Mouse (Mus musculus) ovary, postnatal 10 days (tissue): ENCODE measurements around the gene Cel.

Source experiments
- DNase-seq: peaks from one replicate; pipeline ENCODE4 v3.0.0; 2022; ENCODE audit warnings: low spot score

Gene Cel

DNA sequence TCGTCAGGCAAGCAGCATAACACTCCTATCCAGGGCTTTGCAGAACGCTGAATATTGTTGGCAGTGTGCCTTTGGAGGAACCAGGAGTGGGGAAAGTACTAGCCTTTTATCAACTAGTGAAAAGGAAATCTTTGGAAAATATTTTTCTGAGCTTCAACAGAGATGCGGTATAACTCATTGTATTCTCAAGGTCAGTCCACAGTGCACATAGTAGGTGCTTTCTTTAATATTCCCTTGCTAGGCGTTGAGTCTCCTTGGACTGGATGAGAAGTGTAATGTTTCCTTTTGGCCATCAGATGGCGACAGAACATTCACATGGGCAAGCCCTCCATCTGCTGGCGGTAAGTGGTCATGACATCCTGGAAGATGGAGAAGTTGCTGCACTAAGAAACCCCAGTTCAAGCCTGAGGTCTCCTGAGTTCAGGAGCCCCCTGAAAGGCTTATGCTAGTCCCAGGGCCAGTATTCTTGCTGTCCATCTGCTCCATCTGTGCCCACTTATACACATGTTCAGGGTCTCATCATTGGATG is 21.9 kb upstream of the Cel start:
- peak; percentile 38 for DNase-seq

DNA sequence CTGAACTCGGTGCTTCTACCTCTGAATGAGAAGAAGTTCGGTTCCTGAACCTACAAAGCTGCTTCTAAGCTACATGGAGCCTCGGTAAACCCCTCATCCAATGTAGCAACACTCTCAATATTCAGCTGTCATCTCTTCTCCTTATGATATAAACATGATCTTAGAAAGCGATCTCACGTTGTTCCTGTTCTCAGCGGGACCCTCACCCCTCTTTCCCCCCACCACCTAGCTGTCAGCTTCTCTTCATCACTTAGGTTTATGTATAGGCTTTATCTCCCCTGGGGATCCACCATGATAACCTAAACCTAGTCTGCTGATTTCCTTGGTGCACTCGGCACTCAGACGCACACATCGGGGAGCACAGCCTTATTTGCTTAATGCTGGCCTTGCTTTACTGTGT is 20.4 kb upstream of the Cel start, which contains the start of gene Gtf3c5:
Gtf3c5 (minus strand) TSS at position 101 of the 400 bp plus-strand sequence.
- DNase-seq: no peak

DNA sequence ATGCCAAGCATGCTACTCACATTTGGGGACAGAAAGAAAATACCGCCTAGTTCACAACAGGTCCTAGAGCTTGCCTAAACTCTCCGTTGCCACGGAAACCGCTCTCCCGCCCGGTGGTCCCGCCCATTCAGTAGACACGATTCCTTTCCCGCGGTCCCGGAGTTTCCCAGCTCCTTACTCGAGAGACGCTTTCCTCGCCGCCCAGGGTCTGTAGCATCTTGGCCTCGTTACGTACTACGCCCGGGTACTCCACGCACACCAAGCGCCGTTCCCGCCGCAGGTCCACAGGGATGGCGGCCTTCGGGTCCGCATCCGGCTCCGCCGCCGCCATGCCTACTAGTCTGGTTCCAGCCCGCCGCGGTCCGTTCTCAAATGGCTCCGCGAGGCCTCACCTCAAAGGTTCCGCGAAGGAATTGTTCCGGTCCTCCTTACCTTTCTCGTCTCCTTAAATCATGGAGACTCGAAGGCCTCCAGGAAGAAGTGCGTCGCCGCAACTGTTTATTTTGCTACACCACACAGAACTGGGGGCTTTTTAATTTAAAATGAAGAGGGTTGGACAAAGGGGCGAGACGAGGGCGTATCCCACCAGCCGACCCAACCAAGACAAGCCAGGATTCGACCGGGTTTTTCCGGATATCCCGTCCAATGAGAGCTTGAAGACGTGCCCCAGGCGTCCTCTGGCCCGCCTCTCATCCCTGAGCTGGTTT is 19.6 kb upstream of the Cel start:
- peak; percentile 89 for DNase-seq

DNA sequence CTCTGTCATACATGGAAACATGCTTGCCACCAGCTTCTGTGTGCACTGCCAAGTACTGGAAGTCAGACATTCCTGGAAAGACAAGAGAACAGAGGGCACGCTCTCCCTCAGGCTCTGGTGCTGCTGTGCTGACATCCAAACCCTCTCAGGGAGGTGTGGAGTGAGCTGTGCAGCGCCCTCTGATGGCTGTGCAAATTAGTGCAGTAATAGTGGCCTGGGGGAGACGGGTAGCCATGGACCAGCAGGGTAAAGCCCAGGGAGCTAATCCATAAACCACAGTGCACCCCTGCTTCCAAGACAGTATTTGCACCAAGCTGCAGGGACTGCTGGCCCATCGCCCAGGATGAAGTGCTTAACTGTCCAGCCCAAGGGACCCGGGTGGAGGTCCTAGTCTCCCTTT is 14.8 kb upstream of the Cel start:
- no peak for DNase-seq

DNA sequence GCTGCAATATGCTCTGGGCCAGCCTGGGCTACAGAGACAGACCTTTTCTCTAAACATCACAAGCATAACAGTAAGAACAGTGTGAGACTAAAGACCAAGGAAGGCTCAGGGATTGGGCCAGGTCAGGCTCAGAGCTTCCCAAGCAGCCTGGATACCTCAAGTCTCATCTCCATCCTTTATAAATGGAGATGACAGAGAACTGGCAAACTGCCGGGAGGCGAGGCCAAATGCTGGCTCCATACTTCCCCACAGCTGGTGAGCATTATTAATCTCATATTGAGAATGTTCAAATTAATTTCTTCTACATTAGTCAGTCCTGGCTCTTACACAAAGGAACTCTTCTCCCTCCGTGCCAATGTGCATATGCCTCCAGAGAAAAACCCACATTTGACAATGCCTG is 13.6 kb upstream of the Cel start:
- DNase-seq: no peak

DNA sequence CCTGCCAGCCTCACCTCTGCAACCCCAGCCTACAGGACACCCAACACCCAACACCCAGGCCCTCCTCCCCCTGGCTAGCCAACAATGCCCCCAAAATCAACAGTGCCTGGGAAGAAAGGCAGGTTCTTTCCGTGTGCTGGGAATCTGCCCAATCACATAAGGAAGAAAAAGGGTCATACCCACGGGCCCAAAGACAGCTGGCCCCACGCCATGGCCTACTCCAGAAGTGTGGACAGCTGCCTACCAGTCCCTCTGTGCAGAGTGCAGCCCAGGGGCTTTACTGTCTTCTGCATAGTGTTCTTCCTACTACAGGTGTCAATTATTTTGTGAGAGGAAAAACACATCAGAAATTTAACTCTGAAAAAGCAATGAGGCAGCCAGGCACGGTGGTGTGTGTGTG is 12.1 kb upstream of the Cel start:
- no peak for DNase-seq

DNA sequence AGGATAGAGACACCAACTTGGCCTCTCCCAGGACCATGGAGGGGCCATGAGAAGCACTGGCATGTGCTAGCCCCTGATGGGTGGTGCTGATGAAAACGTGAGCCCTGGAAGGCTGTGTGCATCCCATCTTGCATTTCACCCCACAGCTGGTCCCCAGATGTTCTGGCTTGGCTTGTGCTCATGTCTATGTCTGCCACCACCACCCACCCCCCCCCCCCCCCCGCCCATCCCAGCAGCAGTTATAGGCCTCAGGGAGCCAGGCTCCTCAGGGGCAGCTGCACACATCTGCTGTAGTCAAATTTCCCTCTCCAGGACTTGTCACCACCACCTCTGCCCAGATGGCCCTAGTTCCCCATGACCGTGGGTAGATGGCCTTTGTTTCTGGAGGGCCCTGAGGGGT is 6.7 kb upstream of the Cel start:
- DNase-seq: no peak

DNA sequence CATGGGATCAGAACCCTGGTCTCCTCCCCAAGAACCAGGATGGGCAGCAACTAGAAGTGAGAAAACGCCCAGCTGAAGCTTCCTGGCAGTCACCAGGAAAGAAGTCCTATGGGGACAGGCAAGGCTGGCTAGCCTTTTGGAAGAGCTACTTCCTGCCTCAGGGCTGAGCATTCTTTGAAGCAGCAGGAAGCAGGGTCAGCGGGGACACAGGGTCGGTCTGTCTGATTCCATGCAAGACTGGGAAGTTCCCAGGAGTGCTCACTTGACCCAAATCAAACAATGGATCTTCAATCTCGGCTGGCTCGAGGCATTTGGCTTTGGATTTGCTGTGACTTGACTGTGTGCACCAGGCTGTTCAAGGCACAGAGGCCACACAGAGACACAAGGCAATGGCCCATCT is 3.3 kb upstream of the Cel start:
- no peak for DNase-seq

DNA sequence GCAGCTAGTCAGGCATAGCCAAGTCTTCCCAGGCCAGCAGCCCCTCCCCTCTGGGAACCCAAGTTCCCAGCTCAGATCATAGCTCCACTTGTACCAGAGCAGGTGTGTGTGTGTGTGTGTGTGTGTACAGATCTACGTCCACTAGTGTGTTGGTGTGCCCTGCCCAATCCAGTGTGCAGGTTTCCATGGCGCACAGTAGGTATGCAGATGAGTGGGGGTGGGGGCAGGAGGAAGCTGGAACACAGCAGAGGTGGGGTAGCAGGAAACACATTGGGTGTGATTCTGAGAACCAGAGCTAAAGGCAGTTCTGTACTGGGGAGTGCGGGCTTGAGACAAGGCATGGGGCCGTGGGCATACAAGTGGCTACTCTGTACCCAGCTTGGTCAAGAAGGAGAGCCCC is 1.2 kb upstream of the Cel start:
- DNase-seq: no peak

DNA sequence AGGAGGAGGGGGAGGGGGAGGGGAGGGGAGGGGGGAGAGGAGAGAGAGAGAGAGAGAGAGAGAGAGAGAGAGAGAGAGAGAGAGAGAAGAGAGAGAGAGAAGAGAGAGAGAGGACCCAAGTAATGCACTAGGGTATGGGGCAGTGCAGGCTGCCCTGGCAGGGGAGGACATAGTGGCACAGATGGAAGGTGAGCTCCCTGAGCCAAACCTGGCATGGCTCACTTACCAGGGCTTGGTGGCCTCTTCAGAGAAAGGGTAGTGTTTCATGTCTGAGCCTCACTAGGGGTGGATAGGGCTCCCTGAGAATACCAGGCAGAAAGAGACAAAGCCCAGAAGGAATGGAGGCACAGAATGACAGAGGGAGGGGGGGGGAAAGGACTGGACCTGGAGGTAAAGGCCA is 627 bp upstream of the Cel start:
- no peak for DNase-seq

DNA sequence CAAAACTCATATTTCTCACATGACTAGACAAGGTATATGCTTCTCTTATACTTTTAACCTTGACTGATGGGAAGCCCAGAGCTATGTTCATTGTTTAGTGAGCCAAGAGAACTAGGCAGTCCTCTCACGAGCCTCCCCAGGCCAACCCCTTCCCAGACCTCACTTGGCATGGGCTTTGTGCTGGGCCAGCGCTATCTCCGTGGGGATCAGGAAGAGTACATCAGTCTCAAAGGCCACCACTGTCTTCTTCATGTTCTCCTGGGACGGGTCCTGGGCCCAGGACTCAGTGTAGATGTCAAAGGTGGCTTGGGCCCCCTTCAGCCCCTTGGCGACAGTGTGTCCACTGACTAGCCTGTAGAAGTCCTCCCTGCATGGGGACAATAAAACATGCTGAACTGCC is 5.8 kb downstream of the Cel start:
- no peak for DNase-seq

DNA sequence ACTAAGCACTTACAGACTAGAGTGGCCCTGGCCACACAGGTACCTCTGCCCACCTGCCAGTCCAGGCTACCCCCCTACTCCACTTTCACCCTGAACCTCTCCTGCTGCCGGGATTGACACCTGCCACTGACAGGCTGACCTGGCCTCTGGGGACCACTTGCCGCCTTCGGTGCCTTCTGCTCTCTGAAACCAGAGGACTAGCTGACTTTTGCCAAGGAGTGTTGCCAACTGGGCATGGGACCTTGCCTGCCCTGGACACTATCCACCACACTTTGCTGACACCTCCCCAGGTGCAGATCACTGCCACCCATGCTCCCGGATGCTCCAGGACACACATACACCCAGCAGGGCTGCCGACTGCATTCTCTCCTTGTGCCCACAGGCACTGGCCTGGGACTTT is 10.9 kb downstream of the Cel start:
- DNase-seq: no peak

DNA sequence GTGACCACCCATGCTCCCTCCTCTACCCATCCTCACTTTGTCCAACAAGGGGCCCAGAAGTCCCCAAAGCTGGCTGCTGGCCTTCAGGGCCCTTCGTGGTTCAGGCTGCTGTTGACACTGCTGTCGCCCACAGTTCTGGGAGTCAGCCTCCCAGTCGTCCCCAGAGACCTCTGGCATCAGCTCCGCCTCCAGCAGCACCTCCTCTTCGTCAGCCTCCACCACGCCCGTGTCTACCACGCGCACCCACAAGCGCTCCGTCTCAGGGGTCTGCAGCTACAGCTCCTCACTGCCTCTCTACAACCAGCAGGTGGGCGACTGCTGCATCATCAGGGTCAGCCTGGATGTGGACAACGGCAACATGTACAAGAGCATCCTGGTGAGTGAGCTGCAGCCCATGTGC is 14.0 kb downstream of the Cel start:
- DNase-seq: no peak

DNA sequence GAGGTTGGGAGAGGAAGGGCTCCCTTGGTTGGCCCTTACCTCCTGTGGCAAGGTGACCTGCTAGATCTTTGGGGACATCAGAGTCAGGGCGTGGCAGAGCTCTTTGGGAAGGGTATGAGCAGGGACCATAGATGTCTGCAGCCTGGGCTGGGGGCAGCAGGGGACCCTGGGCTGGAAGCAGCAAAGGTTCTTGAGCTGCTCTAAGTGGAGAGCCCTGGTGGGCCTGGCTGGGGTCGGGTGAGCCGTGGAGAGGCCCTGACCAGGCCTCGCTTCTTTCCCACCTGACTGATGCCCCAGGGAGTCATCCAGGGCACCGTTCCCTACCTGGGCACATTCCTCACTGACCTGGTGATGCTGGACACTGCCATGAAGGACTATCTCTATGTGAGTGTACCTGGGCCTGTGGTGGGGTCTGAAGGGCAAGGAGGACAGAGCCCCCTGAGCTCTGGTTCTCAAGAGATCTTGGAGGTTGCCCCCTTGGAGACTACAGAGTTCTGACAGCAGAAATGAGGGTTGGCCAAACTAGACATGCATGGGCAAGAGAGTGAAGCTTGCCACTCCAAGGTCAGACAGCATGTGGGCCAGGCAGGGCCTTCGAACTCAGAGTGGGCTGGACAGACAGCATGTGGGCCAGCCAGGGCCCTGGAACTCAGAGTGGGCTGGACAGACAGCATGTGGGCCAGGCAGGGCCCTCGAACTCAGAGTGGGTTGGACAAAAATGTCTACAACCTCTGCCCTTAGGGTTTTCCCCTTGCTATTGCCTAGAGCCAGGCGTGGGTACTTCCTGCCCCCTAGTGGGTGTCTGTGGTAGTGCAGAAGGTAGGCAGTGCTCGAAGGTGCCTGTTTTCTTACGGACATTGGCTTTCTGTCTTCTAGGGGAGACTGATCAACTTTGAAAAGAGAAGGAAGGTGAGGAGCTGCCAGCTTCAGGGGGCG is 15.7 kb downstream of the Cel start:
- peak; percentile 76 for DNase-seq

DNA sequence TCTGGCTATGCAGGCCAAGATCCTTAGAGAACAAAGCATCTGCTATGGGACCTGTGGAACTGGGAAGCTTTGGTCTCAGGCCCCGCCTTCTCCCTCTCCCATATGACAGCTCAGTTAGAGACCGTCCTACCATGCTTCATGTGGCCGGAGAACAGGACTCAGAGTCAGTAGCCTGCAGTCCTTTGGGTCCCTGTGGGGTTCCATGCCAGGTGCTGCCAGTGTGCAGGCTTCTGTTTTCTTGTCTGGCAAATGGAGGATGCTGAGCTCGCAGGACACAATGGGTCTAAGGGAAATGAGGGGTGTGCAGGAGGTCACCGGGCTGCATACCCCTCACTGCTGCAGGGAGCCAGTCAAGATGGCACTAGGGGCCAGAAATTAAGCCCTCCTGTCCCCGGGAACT is 16.6 kb downstream of the Cel start:
- DNase-seq: no peak

DNA sequence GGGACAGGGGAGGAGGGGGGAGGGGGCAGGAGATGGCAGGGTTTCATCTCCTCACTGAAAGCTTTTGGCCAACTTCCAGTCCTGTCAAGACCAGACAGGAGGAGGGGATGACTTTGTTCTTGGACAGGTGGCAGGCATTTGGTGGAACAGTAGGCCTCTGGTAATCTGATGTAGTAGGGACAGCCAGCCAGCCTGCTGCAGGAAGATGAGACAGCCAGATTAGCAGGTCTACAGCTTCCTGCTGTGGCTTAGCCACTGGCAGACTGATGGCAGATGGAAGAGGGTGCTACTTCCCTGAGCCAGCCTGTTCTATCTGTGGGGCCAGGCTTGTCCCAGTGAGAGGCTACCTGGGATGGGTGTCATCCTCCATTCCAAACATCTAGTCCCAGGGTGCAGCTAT is 17.2 kb downstream of the Cel start:
- no peak for DNase-seq

DNA sequence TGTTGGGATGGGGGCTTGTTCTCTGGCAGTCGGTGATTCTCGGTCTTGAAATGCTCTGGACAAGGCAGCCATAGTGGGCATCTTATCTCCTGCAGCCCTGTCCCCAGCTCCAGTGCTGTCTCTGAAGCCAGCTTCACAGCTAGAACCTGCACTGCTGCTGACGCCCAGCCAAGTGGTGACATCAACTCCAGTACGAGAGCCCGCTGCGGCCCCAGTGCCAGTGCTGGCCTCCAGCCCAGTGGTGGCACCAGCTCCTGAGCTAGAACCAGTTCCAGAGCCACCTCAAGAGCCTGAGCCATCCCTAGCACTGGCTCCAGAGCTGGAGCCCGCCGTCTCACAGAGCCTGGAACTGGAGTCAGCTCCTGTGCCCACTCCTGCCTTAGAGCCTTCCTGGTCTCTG is 19.3 kb downstream of the Cel start:
- DNase-seq: no peak

DNA sequence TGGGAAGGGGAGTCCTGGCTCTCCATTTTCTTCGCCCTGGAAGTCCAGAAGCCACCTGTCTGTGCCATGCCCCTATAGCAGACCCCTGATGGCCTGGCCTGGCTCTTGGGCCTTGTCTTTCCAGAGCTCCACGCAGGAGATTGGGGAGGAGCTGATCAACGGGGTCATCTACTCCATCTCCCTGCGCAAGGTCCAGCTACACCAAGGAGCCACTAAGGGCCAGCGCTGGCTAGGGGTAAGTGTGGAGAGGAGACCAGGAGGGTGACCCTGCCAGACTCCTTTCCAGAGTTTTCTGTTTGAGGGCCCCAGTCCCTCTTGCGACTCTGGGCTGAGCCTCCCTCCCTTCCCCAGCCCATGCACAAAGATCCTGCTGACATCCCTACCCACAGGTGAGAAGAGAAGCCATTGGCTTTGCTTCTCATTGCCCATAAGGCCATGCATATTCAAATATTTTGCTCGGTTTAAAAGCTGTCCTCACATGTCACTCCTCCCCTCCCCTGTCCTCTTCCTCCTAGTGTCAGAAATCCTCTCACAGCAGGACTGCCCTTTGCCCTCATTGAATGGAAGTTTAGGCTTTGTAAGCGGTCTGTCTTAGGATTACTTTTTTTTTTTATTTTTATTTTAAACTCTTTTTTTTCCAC is 22.5 kb downstream of the Cel start:
- DNase-seq: no peak

DNA sequence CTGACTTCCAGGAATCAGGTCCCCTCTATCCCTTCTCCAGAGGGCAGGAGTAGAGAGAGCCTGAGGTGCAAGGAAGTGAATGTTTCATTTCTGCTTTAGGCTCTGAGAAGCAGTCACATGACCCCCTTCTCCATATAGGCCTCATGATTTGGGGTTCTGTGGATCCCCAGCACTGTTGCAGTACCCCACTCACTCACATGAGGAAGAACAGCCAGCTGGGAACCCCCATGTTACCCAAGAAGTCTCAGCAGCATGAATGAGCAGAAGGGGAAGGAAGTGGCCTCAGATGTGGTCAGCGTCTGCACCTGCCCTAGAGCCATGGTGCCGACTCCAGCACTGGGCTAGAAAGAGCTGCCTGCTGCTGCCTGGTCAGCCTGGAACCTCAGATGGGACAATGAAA is 23.3 kb downstream of the Cel start:
- no peak for DNase-seq

DNA sequence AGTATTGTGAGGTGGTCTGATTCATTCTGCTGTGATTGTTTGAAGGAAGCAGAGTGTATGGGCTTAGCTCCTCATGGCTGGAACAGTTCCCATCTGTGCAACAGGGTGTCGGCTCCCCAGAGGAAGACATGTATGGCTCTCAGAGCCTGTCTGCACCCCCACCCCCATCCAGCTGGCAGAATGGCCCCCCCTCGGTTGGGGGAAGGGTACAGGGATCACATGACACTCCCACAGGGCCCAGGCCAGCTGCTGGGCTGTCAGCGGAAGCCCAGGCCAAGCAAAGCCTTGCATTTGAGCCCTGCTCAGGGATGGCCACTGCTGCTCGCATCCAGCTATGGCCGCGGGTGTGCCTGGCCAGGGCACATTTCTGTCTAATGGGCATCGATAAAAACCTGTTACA is 24.0 kb downstream of the Cel start:
- DNase-seq: no peak

DNA sequence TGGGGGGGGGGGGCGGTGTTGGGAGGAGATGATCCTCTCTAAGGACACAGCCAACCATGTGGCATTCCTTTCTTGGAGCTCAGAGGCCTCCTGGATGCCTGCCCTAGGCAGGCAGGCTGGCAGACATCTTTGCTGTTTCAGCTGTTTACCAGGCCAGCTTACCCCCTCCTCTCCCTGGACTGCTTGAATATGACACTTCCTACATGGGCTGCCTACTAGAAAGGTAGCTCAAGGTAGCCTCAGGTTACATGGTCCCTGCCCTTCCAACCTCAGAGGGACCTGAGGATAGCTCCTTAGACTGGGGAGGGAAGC is 24.4 kb downstream of the Cel start:
- DNase-seq: no peak

DNA sequence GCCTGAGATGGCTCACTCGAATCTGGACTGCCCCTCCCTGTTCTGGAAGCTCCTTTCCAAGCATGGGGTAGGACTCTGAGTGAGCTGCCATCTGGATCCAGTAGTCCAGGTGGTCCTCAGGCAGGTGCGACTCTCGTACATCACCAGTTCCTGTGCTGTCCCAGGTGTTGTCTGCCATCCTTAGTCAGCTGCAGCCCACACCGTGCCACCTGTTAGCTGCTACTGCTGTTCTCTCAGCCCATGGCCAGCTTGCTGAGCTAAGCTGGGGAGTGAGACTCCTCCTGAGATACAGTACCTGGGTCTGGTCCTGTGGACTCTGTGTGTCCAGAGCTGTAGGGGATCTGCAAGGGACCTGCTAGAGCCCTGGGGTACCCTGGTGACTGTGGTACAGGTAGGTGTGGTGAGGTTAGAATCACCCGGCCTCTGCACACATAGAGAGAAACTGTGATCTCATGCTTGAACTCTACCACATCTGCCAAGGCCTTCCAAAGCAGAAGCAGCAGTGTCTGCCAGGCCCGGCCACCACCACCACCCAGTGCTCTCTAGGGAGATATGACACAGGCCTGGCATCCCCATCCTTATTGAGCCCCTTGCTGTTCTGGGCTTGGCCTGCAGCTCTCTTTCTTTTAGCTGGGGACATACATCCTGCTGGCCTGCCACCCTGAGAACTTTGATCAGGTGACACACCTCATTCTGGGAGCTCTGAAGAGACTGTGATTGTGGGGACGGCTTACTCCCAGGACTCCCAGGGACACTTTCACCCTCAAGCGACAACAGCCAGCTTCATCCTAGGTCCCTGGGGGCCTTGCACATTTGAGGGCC is 25.0 kb downstream of the Cel start:
- DNase-seq: no peak
